Mouse (Mus musculus) gastrocnemius, adult 18-20 months (tissue): ENCODE data around the gene Fbxw2. TPM values are rescaled to one million over a fixed set of nuclear protein-coding genes. Genes with fewer than 3 reads are reported as not detected.
"Not testable (repeated sequence)": the region's sequence is repeated elsewhere in the genome, so short reads cannot be mapped to it uniquely, and the experiment has no call there.

ENCODE experiments used
- DNase-seq: peaks from one replicate; pipeline ENCODE4 v3.0.0; 2021; ENCODE audit warnings: low spot score
- long read RNA-seq, 2 experiments: library from polyadenylated mRNA; stranded (forward); transcript quantifications; one replicate each; pipeline ENCODE4 v2.0.0; 2021
- total RNA-seq, 2 experiments: library from RNA; stranded (reverse); gene quantifications; 2 replicates each; pipeline ENCODE4 v1.2.3; 2021

The Fbxw2 gene
- total RNA-seq, result 10 to 100 TPM; 48.0 to 50.7 TPM
- long read RNA-seq, experiment 1, transcript Fbxw2-206 (8 exons, 1,923 nt), result major isoform, 14 of 38 reads
- long read RNA-seq, experiment 1, transcript Fbxw2-208 (4 exons, 1,930 nt), result minor isoform, 7 of 38 reads
- long read RNA-seq, experiment 1, transcript Fbxw2-202 (8 exons, 1,838 nt), result minor isoform, 5 of 38 reads
- long read RNA-seq, experiment 1, partial matches to known transcripts, result 8 of 38 reads
- long read RNA-seq, experiment 1, other reads (novel, unspliced or antisense), result 4 of 38 reads
- long read RNA-seq, experiment 2, transcript Fbxw2-206 (8 exons, 1,923 nt), result major isoform, 14 of 37 reads
- long read RNA-seq, experiment 2, transcript Fbxw2-208 (4 exons, 1,930 nt), result minor isoform, 5 of 37 reads
- long read RNA-seq, experiment 2, partial matches to known transcripts, result 3 of 37 reads
- long read RNA-seq, experiment 2, other reads (novel, unspliced or antisense), result 11 of 37 reads

GRCm38 (mm10) chr2:34825827-34826459 is at the start of gene Fbxw2:
Gene Fbxw2 (minus strand): TSS chr2:34826311.
- DNase-seq, result peak; percentile 91

GRCm38 (mm10) chr2:34874816-34875345 is 48.8 kb upstream of the Fbxw2 start, which contains the start of gene Psmd5:
Gene Psmd5 (minus strand): TSS chr2:34874968.
- DNase-seq, result no peak

GRCm38 (mm10) chr2:34874271-34874670 is 48.2 kb upstream of the Fbxw2 start, which contains the start of gene Cutal:
Gene Cutal (plus strand): TSS chr2:34874396.
- DNase-seq, result no peak

GRCm38 (mm10) chr2:34870520-34871474 is 44.7 kb upstream of the Fbxw2 start:
- peak; percentile 95 for DNase-seq

GRCm38 (mm10) chr2:34869680-34870079 is 43.6 kb upstream of the Fbxw2 start:
- DNase-seq, result no peak

- DNase-seq, result no peak
Measured at GRCm38 (mm10) chr2:34857728-34858127, 31.6 kb upstream of the Fbxw2 start.

- DNase-seq, result no peak
Measured at GRCm38 (mm10) chr2:34855265-34855664, 29.2 kb upstream of the Fbxw2 start.

- no peak for DNase-seq
Measured at GRCm38 (mm10) chr2:34847702-34848101, 21.6 kb upstream of the Fbxw2 start.

- peak; percentile 61 for DNase-seq
Measured at GRCm38 (mm10) chr2:34843211-34843939, 17.3 kb upstream of the Fbxw2 start.

- DNase-seq, result no peak
Measured at GRCm38 (mm10) chr2:34841706-34842105, 15.6 kb upstream of the Fbxw2 start.

GRCm38 (mm10) chr2:34840143-34840542 is 14.0 kb upstream of the Fbxw2 start:
- not testable (repeated sequence) for DNase-seq

GRCm38 (mm10) chr2:34835669-34836068 is 9.6 kb upstream of the Fbxw2 start:
- DNase-seq, result no peak

- DNase-seq, result no peak
Measured at GRCm38 (mm10) chr2:34833624-34834023, 7.5 kb upstream of the Fbxw2 start.

GRCm38 (mm10) chr2:34832766-34833457 is 6.8 kb upstream of the Fbxw2 start, which contains the start of gene Gm34653:
Gene Gm34653 (plus strand): TSS chr2:34833007.
- DNase-seq, result not testable (repeated sequence)

- not testable (repeated sequence) for DNase-seq
Measured at GRCm38 (mm10) chr2:34830066-34830465, 4.0 kb upstream of the Fbxw2 start.

GRCm38 (mm10) chr2:34828026-34828425 is 1.9 kb upstream of the Fbxw2 start:
- DNase-seq, result no peak

- no peak for DNase-seq
Measured at GRCm38 (mm10) chr2:34827591-34827990, 1.5 kb upstream of the Fbxw2 start.

GRCm38 (mm10) chr2:34826460-34827231 is 535 bp upstream of the Fbxw2 start:
- no peak for DNase-seq

GRCm38 (mm10) chr2:34818492-34818891 is 7.6 kb downstream of the Fbxw2 start:
- no peak for DNase-seq
